Mouse (Mus musculus) ES-E14 (cell line): ENCODE results near the gene Slc16a10. TPM values are rescaled to one million over a fixed set of nuclear protein-coding genes. Genes with fewer than 3 reads are reported as not detected.

Experiments used
- DNase-seq: peaks from one replicate; pipeline ENCODE4 v3.0.0-alpha.2; 2013; ENCODE audit warnings: low read depth, low spot score
- H3K27ac ChIP-seq: 2 replicates; pipeline ENCODE4 v1.5.1; 2012; ENCODE audit warnings: low read depth, mild to moderate bottlenecking, low read length, moderate library complexity, mixed read lengths; ENCODE audit not compliant: poor library complexity, insufficient read depth, severe bottlenecking
- H3K36me3 ChIP-seq: 2 replicates; pipeline ENCODE4 v1.6.1; 2012; ENCODE audit warnings: mild to moderate bottlenecking, low read length, moderate library complexity, mixed read lengths; ENCODE audit not compliant: control insufficient read depth, poor library complexity, insufficient read depth, severe bottlenecking
- H3K4me1 ChIP-seq, 2 experiments: fragments of 150-350 bp in 1 of 2; sonication (generic) in 1 of 2; 2 replicates each; pipeline ENCODE4 v1.6.1; 2012; ENCODE audit warnings: low read length in 2 of 2, mild to moderate bottlenecking in 1 of 2, mixed read lengths in 1 of 2; ENCODE audit not compliant: control insufficient read depth in 2 of 2, insufficient read depth in 2 of 2, poor library complexity in 1 of 2
- H3K4me3 ChIP-seq, 2 experiments: fragments of 150-350 bp in 1 of 2; sonication (generic) in 1 of 2; 2 replicates each; pipeline ENCODE4 v1.5.1; 2012; ENCODE audit warnings: low read length in 2 of 2, low read depth in 1 of 2, mild to moderate bottlenecking in 1 of 2, mixed read lengths in 1 of 2; ENCODE audit not compliant: insufficient read depth in 1 of 2, poor library complexity in 1 of 2, severe bottlenecking in 1 of 2
- H3K9ac ChIP-seq: 2 replicates; pipeline ENCODE4 v1.6.1; 2012; ENCODE audit warnings: low read depth, mild to moderate bottlenecking, low read length, mixed read lengths; ENCODE audit not compliant: poor library complexity, insufficient read depth, severe bottlenecking
- H3K9me3 ChIP-seq: fragments of 150-350 bp; sonication (generic); 2 replicates; pipeline ENCODE4 v1.6.1; 2012; ENCODE audit warnings: low read depth, mild to moderate bottlenecking, low read length; ENCODE audit not compliant: control insufficient read depth, insufficient read depth
- CHD2 ChIP-seq: IDR thresholded peaks from 2 replicates; pipeline ENCODE4 v1.6.1; 2014; ENCODE audit warnings: mild to moderate bottlenecking, low read depth, low read length, inconsistent platforms
- HCFC1 ChIP-seq: IDR thresholded peaks from 2 replicates; pipeline ENCODE4 v1.6.1; 2012; ENCODE audit warnings: low read length, inconsistent platforms, borderline replicate concordance; ENCODE audit not compliant: insufficient read depth
- MAFK ChIP-seq: IDR thresholded peaks from 2 replicates; pipeline ENCODE4 v1.6.1; 2014; ENCODE audit warnings: mild to moderate bottlenecking, low read depth, low read length, inconsistent platforms; ENCODE audit not compliant: insufficient read depth
- ZC3H11A ChIP-seq: IDR thresholded peaks from 2 replicates; pipeline ENCODE4 v1.6.1; 2012; ENCODE audit warnings: low read depth, mild to moderate bottlenecking, inconsistent platforms, low read length, borderline replicate concordance
- ZNF384 ChIP-seq: IDR thresholded peaks from 2 replicates; pipeline ENCODE4 v1.6.1; 2012; ENCODE audit warnings: low read depth, low read length, inconsistent platforms
- in situ Hi-C, 2 experiments: fragments of 600-800 bp; cut with MboI; formaldehyde crosslinking; loops; one replicate each; pipeline ENCODE4 v1.15.1; 2025; ENCODE audit warnings: low sequenced_read_pairs in 2 of 2, inconsistent platforms in 1 of 2; ENCODE audit not compliant: unreplicated experiment in 2 of 2
- total RNA-seq: library from RNA; depleted of rRNA; stranded (reverse); fragments of 300-350 nt; gene quantifications from 2 replicates; pipeline ENCODE4 v1.2.3, GENCODE M21; 2012

Slc16a10 gene
- total RNA-seq, 1 experiment: 6.2 TPM

DNA sequence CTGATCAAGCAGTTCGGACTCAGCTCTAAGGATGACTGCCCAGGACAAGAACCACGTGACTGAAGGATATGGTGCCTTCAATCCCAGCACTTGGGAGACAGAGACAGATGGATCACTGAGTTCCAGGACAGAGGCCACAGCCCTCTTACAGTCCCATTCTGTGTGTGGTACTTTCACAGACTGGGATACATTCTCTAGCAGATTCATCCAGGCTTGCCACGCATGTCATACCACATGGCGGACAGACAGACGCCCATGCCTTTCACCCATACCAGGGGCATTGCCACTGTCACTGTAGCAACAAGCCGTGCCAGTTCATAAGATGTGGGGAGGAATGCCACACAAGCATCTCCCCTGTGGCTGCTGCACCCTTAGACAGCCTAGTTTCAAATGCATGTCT is 111.3 kb downstream of the Slc16a10 start:
- TF ChIP-seq CHD2: no peak

DNA sequence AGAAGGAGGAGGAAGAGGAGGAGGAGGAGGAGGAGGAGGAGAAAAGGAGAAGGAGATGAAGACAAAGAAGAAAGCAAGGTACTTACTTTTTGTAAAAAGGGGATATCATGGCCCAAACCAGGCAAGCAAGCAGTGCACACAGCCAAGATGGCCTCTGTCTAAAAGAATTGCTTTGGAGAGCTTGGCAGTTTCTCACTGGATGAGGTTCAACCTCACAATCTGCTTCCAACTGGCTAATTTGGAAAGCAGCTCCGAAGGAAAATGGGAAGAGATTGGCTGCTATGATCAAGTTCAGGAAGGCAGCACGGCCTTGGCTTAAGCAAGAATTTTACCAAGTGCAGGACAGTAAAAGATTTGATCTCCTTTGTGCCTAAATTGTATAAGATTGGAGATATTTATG is 112.4 kb downstream of the Slc16a10 start:
- Histone ChIP-seq H3K4me1 (no peaks in the 10 kb centered on the region), H3K4me3 (no peak overlapping the region), H3K27ac (no peak overlapping the region), H3K9me3 (no peaks in the 10 kb centered on the region), H3K36me3 (no peaks in the 10 kb centered on the region), H3K9ac (no peak overlapping the region)
- no peak for DNase-seq
- in situ Hi-C loops: no loop called here
- TF ChIP-seq ZNF384: no peak
- TF ChIP-seq CHD2: no peak
- no peak for TF ChIP-seq MAFK
- TF ChIP-seq HCFC1: no peak
- TF ChIP-seq ZC3H11A: no peak

More for the DNA sequence above, 111.3 kb downstream of the Slc16a10 start:
- H3K9ac ChIP-seq: no peak overlapping the region
- DNase-seq: no peak
- H3K36me3 ChIP-seq: no peaks in the 10 kb centered on the region
- no peaks in the 10 kb centered on the region for H3K4me1 ChIP-seq
- in situ Hi-C loops: no loop called here
- no peak overlapping the region for H3K4me3 ChIP-seq
- no peak overlapping the region for H3K27ac ChIP-seq
- no peaks in the 10 kb centered on the region for H3K9me3 ChIP-seq

DNA sequence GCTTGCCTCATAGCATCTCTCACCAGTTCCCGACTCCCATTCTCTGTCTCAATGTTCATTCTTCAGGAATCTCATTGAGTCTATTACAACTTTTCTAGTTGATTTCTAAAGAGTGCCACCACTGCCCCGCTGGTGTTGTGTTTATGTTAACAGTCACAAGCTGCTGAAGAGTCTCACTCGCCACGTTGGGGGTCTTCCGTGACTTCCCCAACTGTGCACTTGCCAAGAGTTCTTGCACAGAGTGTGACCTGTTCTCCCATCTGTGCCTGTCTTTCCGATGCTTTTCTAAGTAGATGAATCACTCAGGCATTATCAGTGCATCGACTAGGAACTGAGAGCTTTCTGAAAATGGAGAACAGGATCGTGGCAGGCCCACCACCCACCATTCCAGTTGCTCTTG is 114.0 kb downstream of the Slc16a10 start:
- no peak overlapping the region for H3K4me3 ChIP-seq
- in situ Hi-C loops: no loop called here
- TF ChIP-seq HCFC1: no peak
- TF ChIP-seq ZNF384: no peak
- TF ChIP-seq MAFK: no peak
- TF ChIP-seq ZC3H11A: no peak
- TF ChIP-seq CHD2: no peak

DNA sequence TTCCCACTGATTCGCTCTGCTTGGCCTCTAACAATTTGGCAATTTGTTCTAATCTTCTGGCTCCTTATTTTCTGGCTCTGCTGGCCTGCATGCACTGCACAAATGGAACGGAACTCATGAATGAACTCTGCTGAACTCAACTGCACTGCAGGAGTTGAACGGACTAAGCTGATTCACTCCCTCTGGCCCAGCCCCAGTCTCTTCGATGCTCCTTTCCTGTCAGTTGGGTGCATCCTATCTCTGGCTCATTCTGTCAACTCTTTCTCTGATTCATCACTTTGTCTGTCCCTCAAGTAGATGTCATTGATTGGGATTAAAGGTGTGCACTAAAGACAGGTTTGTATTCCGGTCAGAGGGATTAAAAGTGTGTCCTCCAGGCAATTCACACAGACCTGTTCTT is 115.5 kb downstream of the Slc16a10 start:
- Histone ChIP-seq H3K4me1 (no peaks in the 10 kb centered on the region), H3K36me3 (no peaks in the 10 kb centered on the region), H3K9me3 (no peaks in the 10 kb centered on the region), H3K4me3 (no peak overlapping the region), H3K27ac (no peak overlapping the region), H3K9ac (no peak overlapping the region)
- in situ Hi-C loops: no loop called here
- DNase-seq: no peak
- no peak for TF ChIP-seq ZC3H11A
- no peak for TF ChIP-seq HCFC1
- TF ChIP-seq MAFK: no peak
- no peak for TF ChIP-seq CHD2
- no peak for TF ChIP-seq ZNF384

More for the DNA sequence above, 114.0 kb downstream of the Slc16a10 start:
- H3K9ac ChIP-seq: no peak overlapping the region
- DNase-seq: no peak
- H3K36me3 ChIP-seq: no peaks in the 10 kb centered on the region
- H3K27ac ChIP-seq: no peak overlapping the region
- H3K4me1 ChIP-seq: no peaks in the 10 kb centered on the region
- no peaks in the 10 kb centered on the region for H3K9me3 ChIP-seq

DNA sequence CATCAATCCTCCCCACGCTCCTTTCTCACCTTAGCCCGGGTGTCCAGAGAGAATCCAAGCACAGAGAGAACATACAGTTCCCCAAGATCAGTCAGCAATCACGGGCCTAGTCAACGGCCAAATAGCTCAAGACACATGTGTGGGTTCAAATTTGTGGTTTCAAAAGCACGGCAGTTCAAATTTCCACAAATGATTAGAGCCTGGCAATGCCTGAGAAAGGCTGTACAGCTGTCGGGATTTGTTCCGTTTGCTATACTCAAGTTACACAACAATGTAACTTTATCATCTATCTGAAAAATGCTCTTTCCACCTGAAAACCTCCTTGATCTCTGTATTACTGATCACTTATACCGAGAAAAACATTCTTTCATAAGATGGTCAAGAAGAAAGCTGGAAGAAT is 116.5 kb downstream of the Slc16a10 start:
- H3K27ac ChIP-seq: no peak overlapping the region
- TF ChIP-seq ZC3H11A: no peak
- no peak for TF ChIP-seq MAFK
- no peak for TF ChIP-seq HCFC1
- TF ChIP-seq ZNF384: no peak
- no peak for TF ChIP-seq CHD2
- H3K9ac ChIP-seq: no peak overlapping the region
- no peaks in the 10 kb centered on the region for H3K4me1 ChIP-seq
- in situ Hi-C loops: no loop called here
- no peaks in the 10 kb centered on the region for H3K9me3 ChIP-seq
- no peak for DNase-seq
- H3K4me3 ChIP-seq: no peak overlapping the region
- no peaks in the 10 kb centered on the region for H3K36me3 ChIP-seq
